Mouse (Mus musculus) c-Kit-positive CD71-positive TER-119-negative erythroid progenitor cells, embryonic 14.5 days (primary cell): ENCODE measurements around the gene Rhox2e.
"Not testable (repeated sequence)": the region's sequence is repeated elsewhere in the genome, so short reads cannot be mapped to it uniquely, and the experiment has no call there.

Source experiments
- DNase-seq: peaks from one replicate; pipeline ENCODE4 v3.0.0-alpha.2; 2013; ENCODE audit warnings: low read depth

Gene Rhox2e

GRCm38 (mm10) chrX:37530152-37530551, at the start of gene Rhox2e:
Gene Rhox2e (plus strand): TSS chrX:37530452.
- DNase-seq, result not testable (repeated sequence)

- not testable (repeated sequence) for DNase-seq
Measured at GRCm38 (mm10) chrX:37514059-37514458, 16.2 kb upstream of the Rhox2e start, which contains the start of gene Rhox4d. Gene Rhox4d (plus strand): TSS chrX:37514359.

DNA sequence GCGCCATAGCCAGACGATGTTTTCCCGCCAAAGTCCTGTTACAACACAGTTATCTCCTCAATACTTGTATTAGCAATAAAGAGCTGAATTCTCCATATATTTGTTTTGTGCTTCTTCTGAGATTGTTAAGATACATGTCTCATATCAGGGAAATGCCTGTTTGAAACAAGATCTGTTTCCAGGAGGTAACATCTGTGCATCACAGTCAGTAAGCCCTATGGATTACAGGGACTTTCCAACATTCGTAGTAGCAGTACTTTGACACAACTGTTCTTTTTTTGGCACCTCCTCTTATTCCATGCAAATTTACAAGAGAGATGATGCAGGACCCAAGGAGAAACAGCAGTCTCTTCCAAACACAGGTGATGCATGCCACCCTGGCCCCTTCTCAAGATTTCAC, 11.5 kb downstream of the Rhox2e start, which contains the start of gene Rhox3e:
Gene Rhox3e (plus strand): TSS at position 301 of the 400 bp plus-strand sequence.
- not testable (repeated sequence) for DNase-seq

DNA sequence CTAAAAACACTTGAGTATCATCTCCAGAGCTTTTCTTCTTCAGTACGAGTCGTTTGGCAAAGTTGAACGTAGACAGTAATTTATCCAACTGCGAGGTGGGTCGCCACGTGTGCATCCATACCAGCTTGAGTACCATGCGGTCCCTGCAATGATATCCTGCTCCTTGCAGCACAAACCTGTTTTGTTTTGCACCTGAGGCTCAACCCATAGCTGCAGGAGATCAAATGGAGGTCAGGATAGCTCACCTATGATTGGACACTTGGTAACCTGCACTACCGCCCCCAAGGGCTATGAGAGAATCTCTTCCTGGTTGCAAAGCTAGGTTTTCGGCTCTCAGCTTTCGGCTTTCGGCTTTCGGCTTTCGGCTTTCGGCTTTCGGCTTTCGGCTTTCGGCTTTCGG, 26.9 kb downstream of the Rhox2e start, which contains the start of gene Rhox4e:
Gene Rhox4e (plus strand): TSS at position 301 of the 400 bp plus-strand sequence.
- DNase-seq, result not testable (repeated sequence)

- not testable (repeated sequence) for DNase-seq
Measured at GRCm38 (mm10) chrX:37571105-37571504, 40.9 kb downstream of the Rhox2e start, which contains the start of gene Rhox2f. Gene Rhox2f (plus strand): TSS chrX:37571405.

DNA sequence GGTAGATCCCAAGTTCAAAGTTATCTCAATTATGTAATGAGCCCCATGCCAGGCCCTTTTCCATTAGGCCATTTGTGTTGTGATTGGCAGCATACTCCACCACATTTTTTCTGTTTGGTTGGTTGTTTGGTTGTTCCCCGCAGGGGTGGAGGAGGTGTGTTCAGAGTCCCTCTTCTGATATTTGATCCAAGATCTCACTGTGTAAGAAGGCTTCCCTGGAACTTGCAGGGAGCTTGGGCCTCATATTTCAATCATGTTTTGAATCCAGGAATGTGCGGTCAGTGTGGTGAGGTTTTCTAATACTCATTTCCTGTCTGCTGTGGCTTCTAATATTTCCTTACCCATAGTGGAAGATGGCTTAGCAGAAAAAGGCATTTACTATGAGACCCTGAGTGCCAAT, 42.4 kb downstream of the Rhox2e start:
- DNase-seq, result not testable (repeated sequence)

DNA sequence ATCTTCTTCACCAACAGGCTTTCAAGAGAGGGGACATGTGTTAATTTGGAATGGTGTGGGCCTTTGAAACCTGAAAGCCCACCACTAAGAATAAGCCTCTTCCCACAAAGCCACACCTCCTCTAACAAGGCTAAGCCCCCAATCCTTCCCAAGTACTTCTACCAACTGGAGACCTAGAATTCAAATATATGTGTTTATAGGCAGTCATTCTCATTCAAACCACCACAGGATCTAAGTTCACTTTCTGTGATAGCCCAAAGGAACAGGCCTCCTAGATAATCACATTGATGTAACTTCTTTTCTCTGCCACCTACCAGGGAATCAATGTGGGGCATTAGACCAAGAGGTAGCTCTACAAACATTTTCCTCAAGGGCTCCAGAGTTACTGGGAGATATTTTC, 50.4 kb downstream of the Rhox2e start, which contains the start of gene Rhox3f:
Gene Rhox3f (plus strand): TSS at position 301 of the 400 bp plus-strand sequence.
- DNase-seq, result not testable (repeated sequence)
